Mouse (Mus musculus) neural tube, embryonic 11.5 days (tissue): ENCODE data around the gene Atg4d. TPM values are rescaled to one million over a fixed set of nuclear protein-coding genes. Genes with fewer than 3 reads are reported as not detected.

Experiments
- ATAC-seq: fragments of 200-750 bp; cut with Nextera tagmentation; 2 replicates; pipeline ENCODE4 v1.8.0; 2017; ENCODE audit warnings: moderate number of reproducible peaks, mild to moderate bottlenecking, moderate TSS enrichment, moderate library complexity; ENCODE audit not compliant: insufficient read depth, low FRiP score, low TSS enrichment
- DNase-seq: peaks from one replicate; pipeline ENCODE4 v3.0.0-alpha.2; 2015; ENCODE audit warnings: low spot score
- H3K27ac ChIP-seq: fragments of 300-500 bp; sonication (generic); 2 replicates; pipeline ENCODE4 v1.5.1; 2014; ENCODE audit warnings: low read depth, mild to moderate bottlenecking, low read length
- H3K27me3 ChIP-seq: fragments of 300-500 bp; sonication (generic); 2 replicates; pipeline ENCODE4 v1.6.1; 2014; ENCODE audit warnings: mild to moderate bottlenecking, low read length, mixed read lengths; ENCODE audit not compliant: control insufficient read depth, insufficient read depth
- H3K36me3 ChIP-seq: fragments of 300-500 bp; sonication (generic); 2 replicates; pipeline ENCODE4 v1.6.1; 2014; ENCODE audit warnings: mild to moderate bottlenecking, low read length, moderate library complexity, mixed read lengths; ENCODE audit not compliant: control insufficient read depth, insufficient read depth
- H3K4me1 ChIP-seq: fragments of 300-500 bp; sonication (generic); 2 replicates; pipeline ENCODE4 v1.6.1; 2014; ENCODE audit warnings: low read length, mixed read lengths; ENCODE audit not compliant: control insufficient read depth, insufficient read depth
- H3K4me2 ChIP-seq: fragments of 300-500 bp; sonication (generic); 2 replicates; pipeline ENCODE4 v1.6.1; 2014; ENCODE audit warnings: low read depth, mild to moderate bottlenecking, moderate library complexity
- H3K4me3 ChIP-seq: fragments of 300-500 bp; sonication (generic); 2 replicates; pipeline ENCODE4 v1.5.1; 2014; ENCODE audit warnings: low read depth, low read length
- H3K9ac ChIP-seq: fragments of 300-500 bp; sonication (generic); 2 replicates; pipeline ENCODE4 v1.6.1; 2014; ENCODE audit warnings: mild to moderate bottlenecking, low read length
- H3K9me3 ChIP-seq: fragments of 300-500 bp; sonication (generic); 2 replicates; pipeline ENCODE4 v1.6.1; 2016; ENCODE audit warnings: low read length; ENCODE audit not compliant: control insufficient read depth
- WGBS: fragments of 180-500 bp; shearing (Covaris S2); extraction: QIAGEN DNeasy Blood & Tissue Kit; methylation state at CpG from one replicate; pipeline ENCODE4 v1.1.7; 2014; 5-methylcytosine and 5-hydroxymethylcytosine counted together
- polyA plus RNA-seq: library from polyadenylated mRNA; unstranded; fragments of >200 nt; fragmentation: Nextera tagmentation; extraction: Ambion mirVana; gene quantifications from 2 replicates; pipeline ENCODE4 v1.2.1, GENCODE M21; 2014

Atg4d gene
- polyA plus RNA-seq, 1 experiment from 2014 or later = 55.1 TPM

GRCm38 (mm10) chr9:21224576-21225414 is 40.3 kb upstream of the Atg4d start:
- ATAC-seq (no peak), DNase-seq (peak; percentile 63)
- Histone ChIP-seq H3K4me1 (no peaks in the 10 kb centered on the region), H3K4me2 (peak overlapping the region; percentile 42), H3K27me3 (no peaks in the 10 kb centered on the region), H3K9ac (peak overlapping the region; percentile 3; the same call in 1 of the 2 replicates), H3K4me3 (peak overlapping the region; percentile 4; the same call in 1 of the 2 replicates), H3K36me3 (peaks cover 3% of the 10 kb centered on the region; the same call in 1 of the 2 replicates), H3K27ac (no peak overlapping the region), H3K9me3 (no peaks in the 10 kb centered on the region)
- 19% methylated on average over 26 of the region's 26 CpGs for WGBS

- no peak for ATAC-seq
- no peak for DNase-seq
- peak overlapping the region; percentile 4; the same call in 1 of the 2 replicates for H3K4me3 ChIP-seq
Observed at GRCm38 (mm10) chr9:21225415-21225758, 39.7 kb upstream of the Atg4d start.

DNA sequence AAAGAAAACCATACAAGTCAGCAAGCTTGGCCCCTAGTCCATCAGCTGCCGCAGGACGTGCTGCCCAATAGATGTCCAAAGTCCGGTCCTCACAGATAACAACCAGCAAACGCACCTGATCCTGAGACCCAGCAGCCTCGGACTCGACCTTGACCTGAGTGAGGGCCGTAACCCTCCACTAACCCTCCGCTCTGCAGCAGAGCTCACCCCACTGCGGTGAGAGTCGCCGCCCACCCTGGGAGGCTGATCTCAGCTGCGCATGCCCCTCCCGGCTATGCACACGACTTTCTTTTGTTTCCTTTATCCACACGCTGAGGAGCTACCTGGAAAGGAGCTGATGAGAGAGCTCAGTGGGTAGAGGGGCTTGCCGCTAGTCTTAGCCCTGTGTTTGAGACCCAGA is 37.8 kb upstream of the Atg4d start:
- Histone ChIP-seq H3K4me2 (peak overlapping the region; percentile 19), H3K9me3 (no peaks in the 10 kb centered on the region), H3K4me1 (no peaks in the 10 kb centered on the region), H3K9ac (peak overlapping the region; percentile 46), H3K36me3 (peaks cover 3% of the 10 kb centered on the region), H3K27ac (no peak overlapping the region), H3K27me3 (no peaks in the 10 kb centered on the region), H3K4me3 (no peak overlapping the region)
- no peak; the same call in 1 of the 2 replicates for ATAC-seq
- DNase-seq = no peak
- 15% methylated on average over 16 of the region's 16 CpGs for WGBS

More at GRCm38 (mm10) chr9:21225415-21225758, 39.7 kb upstream of the Atg4d start:
- 8% methylated on average over 7 of the region's 7 CpGs for WGBS
- Histone ChIP-seq H3K9ac (peak overlapping the region; percentile 1; the same call in 1 of the 2 replicates), H3K4me1 (no peaks in the 10 kb centered on the region), H3K27me3 (no peaks in the 10 kb centered on the region), H3K4me2 (peak overlapping the region; percentile 42), H3K36me3 (peaks cover 3% of the 10 kb centered on the region), H3K27ac (no peak overlapping the region), H3K9me3 (no peaks in the 10 kb centered on the region)

- ATAC-seq = no peak
- peak; percentile 9 for DNase-seq
- Histone ChIP-seq H3K9me3 (no peaks in the 10 kb centered on the region), H3K4me3 (no peak overlapping the region), H3K4me2 (no peak overlapping the region), H3K27me3 (no peaks in the 10 kb centered on the region), H3K36me3 (peaks cover 14% of the 10 kb centered on the region), H3K9ac (no peak overlapping the region), H3K27ac (no peak overlapping the region), H3K4me1 (no peaks in the 10 kb centered on the region)
- WGBS = 57% methylated on average over 23 of the region's 23 CpGs
Observed at GRCm38 (mm10) chr9:21231551-21231950, 33.5 kb upstream of the Atg4d start.

DNA sequence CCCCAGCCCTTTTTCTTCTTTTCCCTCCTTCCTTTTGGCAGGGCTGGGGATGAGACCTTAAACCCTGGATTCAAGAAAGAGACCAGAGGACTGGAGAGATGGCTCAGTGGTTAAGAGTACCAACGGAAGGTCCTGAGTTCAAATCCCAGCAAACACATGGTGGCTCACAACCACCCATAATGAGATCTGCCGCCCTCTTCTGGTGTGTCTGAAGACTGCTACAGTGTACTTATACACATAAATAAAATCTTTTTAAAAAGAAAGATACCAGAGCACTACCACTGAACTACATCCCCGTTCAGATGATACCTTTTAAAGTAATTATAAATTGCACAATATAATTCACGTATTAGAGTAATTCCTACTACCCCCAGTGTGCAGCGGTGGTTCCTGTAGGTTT is 32.2 kb upstream of the Atg4d start:
- H3K27ac ChIP-seq = no peak overlapping the region
- H3K9ac ChIP-seq = no peak overlapping the region
- peaks cover 7% of the 10 kb centered on the region; the same call in 1 of the 2 replicates for H3K4me1 ChIP-seq
- 89% methylated on average over 5 of the region's 5 CpGs for WGBS
- no peak for ATAC-seq
- no peak overlapping the region for H3K4me3 ChIP-seq
- H3K4me2 ChIP-seq = no peak overlapping the region
- no peaks in the 10 kb centered on the region for H3K27me3 ChIP-seq
- DNase-seq = no peak
- no peaks in the 10 kb centered on the region for H3K9me3 ChIP-seq
- H3K36me3 ChIP-seq = peaks cover 14% of the 10 kb centered on the region

DNA sequence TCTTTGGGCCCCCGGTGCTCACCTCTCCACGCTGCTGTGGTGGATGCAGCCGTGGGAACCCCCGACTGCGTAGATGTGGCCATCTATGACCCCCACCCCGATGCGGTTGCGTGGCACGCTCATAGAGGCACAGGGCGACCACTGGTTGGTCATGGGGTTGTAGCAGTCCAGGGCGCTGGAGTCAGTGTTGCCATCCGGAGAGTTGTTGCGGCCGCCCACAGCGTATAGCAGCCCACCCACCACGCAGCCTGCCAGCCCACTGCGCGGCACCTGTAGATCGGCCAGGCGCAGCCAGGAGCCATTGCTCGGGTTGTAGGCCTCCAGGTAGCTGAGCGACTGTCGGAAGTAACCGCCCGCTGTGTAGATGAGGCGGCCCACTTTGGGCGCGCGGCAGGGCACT is 31.7 kb upstream of the Atg4d start:
- no peaks in the 10 kb centered on the region for H3K27me3 ChIP-seq
- peaks cover 14% of the 10 kb centered on the region for H3K36me3 ChIP-seq
- no peaks in the 10 kb centered on the region for H3K9me3 ChIP-seq
- DNase-seq = no peak
- no peak overlapping the region for H3K4me2 ChIP-seq
- no peak for ATAC-seq
- no peak overlapping the region for H3K9ac ChIP-seq
- H3K4me3 ChIP-seq = no peak overlapping the region
- no peak overlapping the region for H3K27ac ChIP-seq
- 89% methylated on average over 29 of the region's 29 CpGs for WGBS
- H3K4me1 ChIP-seq = peaks cover 8% of the 10 kb centered on the region; the same call in 1 of the 2 replicates

GRCm38 (mm10) chr9:21233805-21234204 is 31.3 kb upstream of the Atg4d start:
- Histone ChIP-seq H3K4me3 (no peak overlapping the region), H3K27me3 (no peaks in the 10 kb centered on the region), H3K4me2 (no peak overlapping the region), H3K9me3 (no peaks in the 10 kb centered on the region), H3K9ac (no peak overlapping the region), H3K27ac (no peak overlapping the region), H3K4me1 (peaks cover 8% of the 10 kb centered on the region; the same call in 1 of the 2 replicates), H3K36me3 (peaks cover 14% of the 10 kb centered on the region)
- DNase-seq (no peak), ATAC-seq (no peak)
- 81% methylated on average over 28 of the region's 28 CpGs for WGBS

DNA sequence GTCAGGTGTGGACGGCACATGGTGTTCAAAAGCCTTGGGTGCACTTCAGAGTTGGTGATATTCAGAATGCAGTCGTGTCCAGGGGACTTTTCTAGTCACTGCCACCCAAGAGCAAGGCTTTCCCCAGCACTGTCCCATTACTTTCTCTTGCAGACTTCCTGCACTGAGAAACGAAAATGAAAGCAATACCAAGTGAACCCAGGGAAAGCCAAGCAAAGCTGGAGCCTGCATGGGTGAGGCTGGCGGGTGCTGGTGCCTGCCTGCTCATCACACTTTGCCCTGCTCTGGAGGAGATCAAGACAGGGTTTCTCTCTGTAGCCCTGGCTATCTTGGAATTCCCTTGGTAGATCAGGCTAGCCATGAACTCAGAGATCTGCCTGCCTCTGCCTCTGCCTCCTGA is 29.8 kb upstream of the Atg4d start:
- no peak for DNase-seq
- no peak overlapping the region for H3K4me3 ChIP-seq
- H3K27me3 ChIP-seq = no peaks in the 10 kb centered on the region
- peaks cover 8% of the 10 kb centered on the region; the same call in 1 of the 2 replicates for H3K4me1 ChIP-seq
- H3K36me3 ChIP-seq = peaks cover 11% of the 10 kb centered on the region
- ATAC-seq = no peak
- H3K9ac ChIP-seq = no peak overlapping the region
- no peak overlapping the region for H3K4me2 ChIP-seq
- H3K27ac ChIP-seq = no peak overlapping the region
- H3K9me3 ChIP-seq = no peaks in the 10 kb centered on the region
- 85% methylated on average over 4 of the region's 4 CpGs for WGBS

DNA sequence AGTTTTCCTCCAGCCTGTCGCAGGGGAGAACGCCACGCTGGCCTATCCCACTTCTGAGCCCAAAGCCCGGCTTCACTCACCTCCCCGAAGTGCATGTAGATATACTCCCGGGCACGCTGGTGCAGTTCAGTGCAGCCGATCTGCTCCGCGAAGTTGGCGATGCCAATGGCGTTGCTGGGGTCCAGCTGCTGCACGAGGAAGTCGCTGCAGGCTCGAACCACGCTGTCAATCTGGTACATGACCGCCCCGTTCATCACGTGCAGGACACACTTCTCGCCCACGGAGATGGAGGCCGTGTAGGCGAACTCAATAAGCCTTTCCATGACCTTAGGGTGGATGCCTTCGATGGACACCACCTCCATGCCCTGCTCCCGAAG is 28.1 kb upstream of the Atg4d start:
- no peak overlapping the region for H3K27ac ChIP-seq
- H3K36me3 ChIP-seq = peaks cover 11% of the 10 kb centered on the region
- WGBS = 88% methylated on average over 25 of the region's 25 CpGs
- ATAC-seq = no peak
- H3K9me3 ChIP-seq = no peaks in the 10 kb centered on the region
- H3K27me3 ChIP-seq = no peaks in the 10 kb centered on the region
- peaks cover 8% of the 10 kb centered on the region; the same call in 1 of the 2 replicates for H3K4me1 ChIP-seq
- DNase-seq = no peak
- no peak overlapping the region for H3K4me3 ChIP-seq
- H3K9ac ChIP-seq = no peak overlapping the region
- H3K4me2 ChIP-seq = peak overlapping the region; percentile 71
